Mouse (Mus musculus) heart, embryonic 14.5 days (tissue): ENCODE measurements at regions not wholly inside any gene's neighbourhood (a gene's known extent, or its start where the extent isn't known, plus 50 kb on each side); places are given as distances from the start of the nearest gene placed in this dataset.

Experiments used
- ATAC-seq: fragments of 200-750 bp; cut with Nextera tagmentation; 2 replicates; pipeline ENCODE4 v1.8.0; 2017; ENCODE audit warnings: low read depth, moderate TSS enrichment; ENCODE audit not compliant: insufficient number of reproducible peaks, insufficient read depth, low FRiP score
- H3K27ac ChIP-seq, 2 experiments: fragments of 200-500 bp in 1 of 2; fragments of 300-500 bp in 1 of 2; sonication (generic) in 1 of 2; replicated peaks in 1 of 2; 2 replicates each; pipeline ENCODE4 v1.5.1; 2012 to 2014; ENCODE audit warnings: low read depth in 2 of 2, low read length in 2 of 2, control low read depth in 1 of 2, mild to moderate bottlenecking in 1 of 2, mixed read lengths in 1 of 2; ENCODE audit not compliant: control insufficient read depth in 1 of 2, insufficient read depth in 1 of 2
- H3K27me3 ChIP-seq: fragments of 300-500 bp; sonication (generic); 2 replicates; pipeline ENCODE4 v1.6.1; 2014; ENCODE audit warnings: mild to moderate bottlenecking, low read length, control low read depth; ENCODE audit not compliant: control insufficient read depth, insufficient read depth
- H3K36me3 ChIP-seq: fragments of 300-500 bp; sonication (generic); 2 replicates; pipeline ENCODE4 v1.6.1; 2014; ENCODE audit warnings: mild to moderate bottlenecking, control low read depth, low read length, mixed read lengths; ENCODE audit not compliant: control insufficient read depth, insufficient read depth
- H3K4me1 ChIP-seq, 2 experiments: fragments of 200-500 bp in 1 of 2; fragments of 300-500 bp in 1 of 2; sonication (generic) in 1 of 2; 2 replicates each; pipeline ENCODE4 v1.6.1; 2012 to 2014; ENCODE audit warnings: low read length in 2 of 2, control low read depth in 1 of 2, mixed read lengths in 1 of 2; ENCODE audit not compliant: control insufficient read depth in 2 of 2, insufficient read depth in 2 of 2
- H3K4me2 ChIP-seq: fragments of 300-500 bp; sonication (generic); 2 replicates; pipeline ENCODE4 v1.6.1; 2014; ENCODE audit warnings: mild to moderate bottlenecking, low read length
- H3K4me3 ChIP-seq, 2 experiments: fragments of 200-500 bp in 1 of 2; fragments of 300-500 bp in 1 of 2; sonication (generic) in 1 of 2; 2 replicates each; pipeline ENCODE4 v1.5.1; 2012 to 2014; ENCODE audit warnings: low read length in 2 of 2, mild to moderate bottlenecking in 2 of 2, control low read depth in 1 of 2, low read depth in 1 of 2, moderate library complexity in 1 of 2; ENCODE audit not compliant: control insufficient read depth in 1 of 2, insufficient read depth in 1 of 2
- H3K9ac ChIP-seq: fragments of 300-500 bp; sonication (generic); 2 replicates; pipeline ENCODE4 v1.6.1; 2014; ENCODE audit warnings: mild to moderate bottlenecking, low read length
- H3K9me3 ChIP-seq: fragments of 300-500 bp; sonication (generic); 2 replicates; pipeline ENCODE4 v1.6.1; 2016; ENCODE audit warnings: low read length, control low read depth; ENCODE audit not compliant: control insufficient read depth
- WGBS: fragments of 180-500 bp; shearing (Covaris S2); extraction: QIAGEN DNeasy Blood & Tissue Kit; methylation state at CpG from one replicate; pipeline ENCODE4 v1.1.7; 2014; 5-methylcytosine and 5-hydroxymethylcytosine counted together

DNA sequence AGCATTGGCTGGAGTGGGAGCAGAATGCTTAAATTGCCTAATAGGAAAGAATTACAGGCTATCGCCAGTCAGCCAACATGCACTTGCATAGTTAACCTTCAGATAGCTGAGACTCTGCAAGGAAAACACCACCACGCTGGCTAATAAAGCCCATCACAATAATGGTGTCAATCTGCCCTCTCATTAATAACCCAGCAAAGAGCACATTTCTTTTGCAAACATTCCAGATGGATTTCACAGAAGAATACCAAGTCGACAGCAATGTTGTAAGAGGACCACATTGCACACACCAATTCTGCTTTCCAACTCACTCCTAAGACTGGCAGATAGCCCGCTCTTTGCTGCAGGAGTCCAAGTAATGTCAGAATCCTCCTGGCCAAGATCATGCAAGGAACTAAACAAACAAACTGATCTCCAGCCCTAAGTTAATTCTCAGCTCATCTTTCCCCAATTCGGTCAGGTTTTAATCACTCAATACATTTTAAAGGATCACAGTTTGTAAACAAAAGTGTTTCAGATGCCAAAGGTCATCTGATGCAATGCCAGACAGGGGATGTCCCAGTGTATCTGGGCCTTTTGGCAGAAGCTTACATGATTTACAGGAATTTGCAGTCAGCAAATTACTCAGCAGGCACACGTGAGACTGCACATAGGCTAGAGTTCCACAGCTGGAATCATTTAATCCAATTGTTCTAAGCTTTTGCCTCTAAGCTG lies 198.4 kb downstream of the Klf6 start:
- Histone ChIP-seq H3K27ac (no peak overlapping the region), H3K4me1 (peaks cover 0 to 6% of the 10 kb centered on the region in 2 experiments; a peak in 1 of 4 replicates), H3K9me3 (no peaks in the 10 kb centered on the region), H3K9ac (no peak overlapping the region), H3K36me3 (no peaks in the 10 kb centered on the region), H3K4me2 (no peak overlapping the region), H3K4me3 (no peak overlapping the region), H3K27me3 (no peaks in the 10 kb centered on the region)
- WGBS, result 46% methylated on average over 6 of the region's 6 CpGs
- no peak for ATAC-seq

DNA sequence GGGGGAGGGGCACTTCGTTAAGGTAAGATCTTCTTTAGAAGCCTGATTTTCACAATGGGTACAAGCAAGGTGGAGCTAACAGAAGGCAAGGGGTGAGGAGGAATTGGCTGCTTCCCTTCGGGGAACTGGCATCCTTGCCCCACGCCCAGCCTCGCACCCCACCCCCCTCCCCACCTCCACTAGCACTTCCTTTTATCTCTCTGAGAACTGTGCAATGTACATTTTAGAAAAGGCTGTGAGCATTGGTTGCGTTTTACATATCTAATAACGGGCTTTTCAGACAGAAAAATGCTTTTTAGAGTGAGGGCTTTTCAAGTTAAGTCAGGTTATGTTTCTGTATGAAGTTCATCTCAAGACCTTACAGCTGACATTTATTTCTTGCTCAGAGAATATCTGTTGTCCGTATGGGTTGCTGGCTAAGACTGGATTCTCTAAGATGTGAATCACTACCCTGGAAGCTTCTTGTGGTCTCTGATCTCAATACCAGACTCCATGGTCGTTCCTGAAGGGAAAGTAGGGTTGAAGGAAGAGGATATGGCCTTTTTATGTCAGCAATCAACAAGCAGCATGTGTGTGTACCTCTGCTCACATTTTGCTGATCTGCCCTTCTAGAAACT lies 199.1 kb downstream of the Klf6 start:
- Histone ChIP-seq H3K36me3 (no peaks in the 10 kb centered on the region), H3K27me3 (no peaks in the 10 kb centered on the region), H3K4me1 (peaks cover 0 to 6% of the 10 kb centered on the region in 2 experiments; a peak in 1 of 4 replicates), H3K4me2 (no peak overlapping the region), H3K9ac (no peak overlapping the region), H3K27ac (no peak overlapping the region), H3K9me3 (no peaks in the 10 kb centered on the region), H3K4me3 (no peak overlapping the region)
- ATAC-seq, result no peak
- 46% methylated on average over 8 of the region's 8 CpGs for WGBS

DNA sequence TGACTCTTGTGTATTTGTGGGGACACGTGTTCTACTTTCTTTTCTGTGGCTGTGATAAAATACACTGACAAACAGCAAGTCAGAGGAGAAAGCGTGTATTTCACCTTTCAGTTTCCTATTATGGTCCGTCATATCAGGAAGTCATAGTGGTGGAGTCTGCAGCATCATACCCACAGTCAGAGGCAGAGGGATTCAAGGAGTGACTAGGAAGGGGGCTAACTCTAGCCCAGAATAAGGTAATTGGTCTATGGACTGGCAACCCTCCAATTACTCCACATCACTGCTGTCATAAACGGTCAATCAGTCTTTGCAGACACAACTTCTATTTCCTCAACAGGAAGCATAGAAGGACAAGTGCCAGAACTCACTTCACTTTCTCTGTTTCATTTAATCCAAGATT lies 201.0 kb downstream of the Klf6 start:
- Histone ChIP-seq H3K4me3 (no peak overlapping the region), H3K9ac (no peak overlapping the region), H3K27me3 (no peaks in the 10 kb centered on the region), H3K36me3 (no peaks in the 10 kb centered on the region), H3K27ac (no peak overlapping the region), H3K4me2 (no peak overlapping the region), H3K4me1 (peaks cover 0 to 6% of the 10 kb centered on the region in 2 experiments; a peak in 1 of 4 replicates), H3K9me3 (no peaks in the 10 kb centered on the region)
- WGBS, result 74% methylated on average over 4 of the region's 4 CpGs
- no peak for ATAC-seq

DNA sequence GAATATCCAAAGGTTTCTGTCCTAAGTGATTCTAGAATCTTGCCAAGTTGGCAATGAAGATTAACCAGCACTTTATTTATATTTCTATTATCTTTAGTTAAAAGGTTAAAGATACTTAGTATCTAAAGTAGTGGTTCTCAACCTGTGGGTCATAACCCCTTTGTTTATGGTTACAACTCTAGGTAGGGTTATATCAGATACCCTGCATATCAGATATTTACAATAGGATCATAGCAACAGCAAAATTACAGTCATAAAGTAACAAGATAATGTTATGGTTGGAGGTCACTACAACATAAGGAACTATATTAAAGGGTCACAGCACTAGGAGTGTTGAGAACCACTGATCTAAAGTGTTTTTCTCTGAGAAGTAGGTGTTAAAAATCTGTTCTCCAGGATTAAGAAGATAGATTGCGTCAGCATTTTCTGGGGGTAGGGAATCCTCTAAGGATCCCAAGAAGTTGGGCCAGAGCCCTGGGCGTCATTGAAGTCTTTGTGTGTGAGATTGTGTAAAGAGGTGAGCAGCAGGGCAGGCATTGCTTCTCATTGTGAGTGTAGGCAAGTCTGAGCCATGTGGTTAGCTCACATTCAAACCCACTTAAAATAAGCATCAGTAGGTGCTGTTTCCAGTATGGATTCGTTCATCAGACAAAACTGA lies 201.6 kb downstream of the Klf6 start:
- Histone ChIP-seq H3K9ac (no peak overlapping the region), H3K27me3 (no peaks in the 10 kb centered on the region), H3K4me2 (no peak overlapping the region), H3K27ac (no peak overlapping the region), H3K36me3 (no peaks in the 10 kb centered on the region), H3K9me3 (no peaks in the 10 kb centered on the region), H3K4me3 (no peak overlapping the region), H3K4me1 (peaks cover 0 to 6% of the 10 kb centered on the region in 2 experiments; a peak in 1 of 4 replicates)
- WGBS, result 78% methylated on average over 3 of the region's 3 CpGs
- ATAC-seq, result no peak

DNA sequence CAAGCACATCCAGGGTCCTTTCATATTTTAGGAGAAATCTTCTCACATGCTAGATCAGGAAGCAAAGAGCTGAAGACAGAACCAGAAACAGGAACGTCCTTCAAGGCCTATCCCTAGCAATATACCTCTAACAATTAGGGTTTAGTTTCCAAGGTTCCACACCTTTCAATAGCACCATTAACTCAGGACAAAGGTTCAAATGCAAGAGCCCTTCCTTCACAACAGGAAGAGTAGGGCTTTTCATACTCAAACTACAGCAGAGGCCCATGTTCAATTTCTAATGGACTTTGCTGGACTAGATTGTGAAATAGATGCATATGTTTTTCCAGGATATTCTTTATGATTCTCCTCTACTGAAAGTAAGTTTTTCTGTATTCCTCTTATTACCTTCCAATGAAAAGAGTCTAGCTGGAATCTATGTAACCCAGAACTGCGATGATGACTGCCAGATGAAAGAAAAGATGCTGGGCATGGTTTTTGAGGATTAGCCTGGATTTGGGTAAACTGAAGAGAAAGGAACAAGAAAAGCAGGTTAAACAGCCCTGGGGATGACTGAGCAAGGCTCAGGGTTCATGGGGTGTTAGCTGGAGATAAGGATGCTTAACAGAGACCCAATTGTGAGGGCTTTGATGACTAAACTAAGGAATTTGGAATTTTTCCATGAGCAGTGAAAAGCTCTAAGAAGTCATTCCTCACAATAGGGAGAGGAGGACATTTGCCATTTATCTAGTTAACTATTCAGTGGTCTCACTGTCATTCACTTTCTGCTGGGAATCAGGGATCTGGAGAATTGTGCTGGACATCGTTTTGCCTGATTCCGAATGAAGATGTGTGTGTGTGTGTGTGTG lies 215.9 kb downstream of the Klf6 start:
- Histone ChIP-seq H3K4me1 (no peaks in the 10 kb centered on the region), H3K27ac (no peak overlapping the region), H3K4me3 (no peak overlapping the region), H3K4me2 (no peak overlapping the region), H3K9ac (no peak overlapping the region), H3K9me3 (no peaks in the 10 kb centered on the region), H3K27me3 (peaks cover 5% of the 10 kb centered on the region; the same call in 1 of the 2 replicates), H3K36me3 (no peaks in the 10 kb centered on the region)
- WGBS, result 75% methylated on average over 4 of the region's 4 CpGs
- no peak for ATAC-seq

DNA sequence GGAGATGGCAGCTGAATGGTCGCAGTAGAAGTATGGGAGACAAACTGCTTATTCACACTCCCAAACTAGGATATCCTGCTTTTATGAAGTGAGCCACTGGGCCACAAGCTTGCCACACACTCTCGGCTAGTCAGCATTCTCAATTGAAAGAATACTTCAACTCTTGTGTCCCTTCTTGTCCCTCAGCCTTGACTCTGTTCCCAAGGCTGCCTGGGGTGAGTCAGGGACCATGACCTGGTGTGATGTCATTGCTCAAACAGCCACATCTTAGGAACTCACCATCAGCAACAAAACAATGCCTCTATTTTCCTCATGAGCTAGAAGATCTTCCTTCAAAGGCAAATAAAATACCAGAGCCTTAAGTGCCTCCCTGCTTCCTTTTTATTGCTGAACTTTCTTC lies 224.6 kb downstream of the Klf6 start:
- ATAC-seq, result no peak
- H3K27ac ChIP-seq, result no peak overlapping the region
- H3K9me3 ChIP-seq, result no peaks in the 10 kb centered on the region
- H3K4me3 ChIP-seq, result no peak overlapping the region
- no peak overlapping the region for H3K4me2 ChIP-seq
- 61% methylated on average over 2 of the region's 2 CpGs for WGBS
- no peak overlapping the region for H3K9ac ChIP-seq
- no peaks in the 10 kb centered on the region for H3K4me1 ChIP-seq
- H3K27me3 ChIP-seq, result no peaks in the 10 kb centered on the region
- H3K36me3 ChIP-seq, result no peaks in the 10 kb centered on the region

DNA sequence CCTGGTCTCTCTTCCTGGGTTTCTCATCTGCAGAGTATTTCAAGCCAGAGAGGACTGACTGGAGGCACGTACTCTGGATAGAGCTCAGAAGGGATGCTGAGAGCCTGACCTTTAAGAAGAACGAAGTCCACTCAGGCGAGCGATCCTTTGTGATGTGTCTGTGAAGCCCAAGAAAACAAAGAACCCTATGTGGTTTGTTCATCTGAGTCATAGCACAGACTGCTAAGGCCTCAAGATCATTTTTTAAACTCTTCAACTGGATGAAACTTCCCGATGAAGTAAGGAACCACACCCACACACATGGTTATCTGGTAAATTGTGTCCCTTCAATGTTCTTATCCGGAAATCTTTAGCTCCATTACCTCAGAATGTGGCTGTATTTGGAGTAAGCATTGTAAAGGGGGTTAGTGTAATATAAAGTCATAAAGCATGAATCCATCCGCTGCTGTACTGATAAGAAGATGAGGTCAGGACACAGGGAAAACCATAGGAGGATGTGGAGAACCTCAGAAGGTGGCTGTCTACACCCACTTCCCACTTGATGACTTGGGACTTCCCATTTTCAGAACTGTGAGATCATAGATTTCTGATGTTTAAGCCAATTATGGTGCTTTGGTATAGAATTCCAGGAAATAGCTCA lies 247.9 kb downstream of the Klf6 start:
- ATAC-seq, result no peak

More for the DNA sequence above, 247.9 kb downstream of the Klf6 start:
- H3K9me3 ChIP-seq, result no peaks in the 10 kb centered on the region
- H3K27ac ChIP-seq, result no peak overlapping the region
- H3K9ac ChIP-seq, result no peak overlapping the region
- 73% methylated on average over 7 of the region's 7 CpGs for WGBS
- no peaks in the 10 kb centered on the region for H3K27me3 ChIP-seq
- H3K4me3 ChIP-seq, result no peak overlapping the region
- H3K36me3 ChIP-seq, result no peaks in the 10 kb centered on the region
- H3K4me1 ChIP-seq, result peaks cover 0 to 3% of the 10 kb centered on the region in 2 experiments; a peak in 1 of 4 replicates
- no peak overlapping the region for H3K4me2 ChIP-seq
